Mouse (Mus musculus) brain, adult 2 months (tissue): ENCODE results near the gene Vps26c.
"Not testable (repeated sequence)": the region's sequence is repeated elsewhere in the genome, so short reads cannot be mapped to it uniquely, and the experiment has no call there.

Experiments
- DNase-seq: peaks from one replicate; pipeline ENCODE4 v3.0.0; 2011; ENCODE audit warnings: low read depth, low spot score

The Vps26c gene

DNA sequence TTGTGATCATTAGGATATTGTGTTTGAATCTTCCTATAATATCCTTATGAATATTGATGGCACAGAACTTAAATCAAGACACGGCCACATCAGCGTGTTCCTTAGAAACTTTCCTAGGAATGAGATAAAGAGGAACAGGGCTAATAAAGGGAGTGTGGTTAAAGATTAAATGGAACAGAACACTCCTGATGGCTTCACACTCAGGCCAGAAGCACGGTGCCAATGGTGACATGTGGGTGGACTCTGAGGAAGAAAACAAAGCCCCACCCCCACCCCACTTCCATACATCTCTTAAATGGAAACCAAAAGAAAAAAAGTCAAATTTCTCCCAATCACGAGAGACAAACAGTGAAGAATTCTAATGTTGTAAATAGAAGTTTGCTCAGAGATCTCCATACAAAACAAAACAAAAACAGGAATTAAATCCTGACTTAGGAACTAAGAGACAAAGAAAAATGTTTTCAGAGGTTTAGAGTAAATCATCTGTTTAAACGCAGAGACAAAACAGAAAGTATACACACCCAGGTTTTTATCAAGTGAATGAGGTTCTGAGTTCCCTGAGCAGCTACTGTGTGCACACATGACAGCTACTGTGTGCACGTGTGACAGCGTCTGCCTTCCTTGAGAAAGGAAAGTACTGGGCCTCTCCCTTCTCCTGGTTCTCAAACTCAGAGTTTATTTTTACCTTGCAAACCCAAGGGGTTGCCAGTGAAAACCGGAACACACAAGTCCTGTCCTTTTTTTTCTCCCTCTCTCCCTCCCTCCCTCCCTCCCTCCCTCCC is 19.3 kb upstream of the Vps26c start:
- no peak for DNase-seq

DNA sequence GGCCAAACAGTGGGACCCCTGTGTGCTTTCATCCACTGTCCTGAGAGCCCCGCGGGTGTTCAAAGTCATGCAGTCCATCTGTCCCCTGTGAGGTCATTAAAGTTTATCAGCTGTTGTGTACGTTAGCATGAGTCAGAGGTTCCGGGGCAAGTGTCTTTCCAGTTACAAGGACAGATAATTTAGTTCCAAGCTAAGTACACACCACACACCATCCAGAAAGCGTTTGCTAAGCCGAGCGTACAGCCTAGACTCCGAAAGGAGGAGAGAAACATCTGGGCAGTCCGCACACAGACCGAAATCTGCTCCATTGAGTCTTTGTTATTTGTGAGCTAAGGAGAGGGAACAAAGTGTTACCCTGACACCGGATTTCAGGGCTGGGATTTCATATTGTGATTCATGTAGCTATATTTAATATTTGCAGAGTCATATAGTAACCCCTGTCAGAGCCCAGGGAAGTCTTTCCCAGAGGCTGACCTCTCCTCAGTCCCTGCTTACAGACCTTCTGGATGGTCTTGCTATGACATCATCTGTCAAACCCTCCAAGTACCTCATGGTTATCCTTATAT is 18.0 kb upstream of the Vps26c start:
- DNase-seq, result no peak

DNA sequence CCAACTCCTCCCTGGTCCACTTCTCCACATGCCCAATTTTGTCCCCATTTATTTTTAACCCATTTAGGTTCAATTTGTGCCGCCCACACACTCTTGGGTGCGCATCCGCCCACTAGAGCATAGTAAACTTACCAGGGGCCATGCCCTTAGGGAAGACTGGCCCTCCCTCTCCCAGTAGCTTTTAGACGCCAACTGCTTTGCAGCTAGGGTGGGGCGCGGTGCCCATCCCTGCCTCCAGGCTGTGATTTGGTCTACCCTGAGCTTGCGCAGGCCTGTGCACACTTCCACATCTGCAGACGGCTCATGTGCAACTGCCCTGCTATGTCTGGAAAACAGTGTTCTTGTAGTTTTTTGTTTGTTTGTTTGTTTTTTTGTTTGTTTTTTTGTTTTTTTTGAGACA is 16.3 kb upstream of the Vps26c start:
- no peak for DNase-seq

DNA sequence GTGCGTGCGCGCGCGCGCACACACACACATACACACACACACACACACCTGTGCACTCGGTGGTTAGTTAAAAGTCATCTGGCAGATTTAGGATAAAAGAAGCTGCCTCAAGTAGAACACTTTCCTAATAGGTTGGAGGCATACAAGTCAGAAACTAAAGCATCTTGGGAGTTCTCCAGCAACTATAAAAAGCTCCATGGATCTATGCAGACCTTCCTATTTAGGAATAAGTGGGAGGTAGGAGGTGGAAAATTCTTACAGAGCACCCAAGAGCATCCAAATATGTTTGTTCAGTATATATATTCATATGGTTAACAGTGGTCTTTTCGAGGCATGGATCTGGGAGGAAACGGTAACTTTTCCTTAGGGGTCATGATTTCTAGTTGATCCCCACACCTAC is 13.5 kb upstream of the Vps26c start:
- peak; percentile 70 for DNase-seq

DNA sequence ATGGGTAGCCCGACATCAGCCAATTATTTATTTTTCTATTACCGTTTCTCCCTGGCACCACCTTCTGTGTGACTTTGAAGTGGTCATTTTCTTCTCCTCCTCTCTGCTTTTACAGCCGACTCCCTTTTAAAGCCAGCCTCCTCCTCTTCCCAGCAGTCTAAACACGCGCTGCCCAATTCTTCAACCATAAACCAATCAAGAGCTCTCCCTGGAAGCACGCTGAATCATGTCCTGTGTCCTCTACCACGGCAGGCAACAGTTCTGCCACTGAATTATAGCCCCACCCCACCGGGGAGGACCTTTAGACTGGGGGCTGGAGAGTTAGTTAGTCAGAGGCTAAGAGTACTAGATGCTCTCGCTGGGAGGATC is 10.5 kb upstream of the Vps26c start:
- peak; percentile 70 for DNase-seq

DNA sequence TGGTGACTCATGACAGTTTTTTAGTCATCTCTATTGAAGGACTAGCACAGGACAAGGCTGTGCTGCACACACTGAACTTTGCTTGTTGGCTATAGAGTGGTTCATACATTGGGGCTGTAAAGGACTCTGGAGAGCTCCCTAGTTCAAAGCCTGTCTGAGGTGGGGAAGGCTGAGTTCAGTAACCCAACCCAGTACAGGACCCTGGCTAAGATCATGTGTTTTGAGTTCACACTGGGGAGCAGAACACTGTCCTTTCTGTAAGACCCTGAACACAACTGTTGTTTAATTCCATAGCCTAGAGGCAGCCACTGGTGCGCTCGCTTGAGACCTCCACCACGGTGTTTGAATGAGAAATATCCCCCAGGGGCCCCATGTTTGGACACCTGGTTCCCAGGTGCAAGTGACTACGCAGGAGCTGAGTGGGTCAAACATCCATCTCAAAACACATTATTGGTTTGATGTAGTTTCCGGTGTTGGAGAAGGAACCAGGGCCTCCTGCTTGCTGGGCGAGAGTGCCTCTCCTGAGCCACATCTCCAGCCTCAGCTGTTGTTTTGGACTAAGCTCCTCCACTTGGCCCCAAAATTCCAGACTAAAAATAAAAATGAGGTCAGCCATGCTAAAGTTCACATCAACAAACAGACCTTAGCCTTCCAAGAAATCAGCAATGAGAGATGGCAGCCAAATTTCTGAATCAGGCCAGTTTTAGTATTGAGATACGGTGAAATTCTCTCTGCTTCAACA is 10.0 kb upstream of the Vps26c start:
- peak; percentile 89 for DNase-seq

DNA sequence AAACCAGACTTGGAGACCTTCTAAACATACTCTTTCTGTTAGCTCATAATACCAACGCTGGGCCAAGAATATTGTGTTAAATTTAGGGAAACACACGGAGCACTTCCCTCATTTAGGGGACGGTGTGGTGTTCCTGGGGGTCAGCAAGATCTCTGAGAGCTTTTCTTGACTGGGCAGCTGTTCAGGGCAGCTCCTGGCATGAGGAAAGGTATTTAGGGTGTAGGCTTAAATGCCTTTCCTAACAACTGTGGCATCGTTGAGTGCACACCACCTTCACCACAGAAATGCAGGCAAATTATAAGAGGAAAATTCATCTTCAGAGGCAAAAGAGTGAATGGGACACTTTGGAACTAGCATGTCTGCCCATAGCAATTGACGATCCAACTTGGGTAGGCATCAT is 9.1 kb upstream of the Vps26c start:
- DNase-seq, result no peak

DNA sequence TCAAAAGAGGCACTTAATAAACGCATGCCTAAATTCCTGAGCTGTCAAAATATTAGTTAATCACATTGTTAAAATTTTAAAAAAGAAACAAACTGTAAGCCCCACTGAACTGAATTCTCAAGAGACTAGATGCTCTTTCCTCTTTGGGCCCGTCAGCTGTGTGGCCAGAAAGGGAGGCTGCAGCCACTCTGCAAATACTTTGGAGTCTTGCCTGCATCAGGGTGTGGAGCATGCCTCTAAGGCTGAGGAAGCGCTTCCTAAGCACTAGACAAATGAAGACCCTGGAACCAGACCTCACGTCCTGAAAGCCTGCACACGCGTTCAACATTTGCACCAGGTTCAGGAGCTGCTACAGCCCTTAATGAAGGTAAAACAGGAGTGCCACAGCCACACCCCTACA is 7.0 kb upstream of the Vps26c start:
- no peak for DNase-seq

DNA sequence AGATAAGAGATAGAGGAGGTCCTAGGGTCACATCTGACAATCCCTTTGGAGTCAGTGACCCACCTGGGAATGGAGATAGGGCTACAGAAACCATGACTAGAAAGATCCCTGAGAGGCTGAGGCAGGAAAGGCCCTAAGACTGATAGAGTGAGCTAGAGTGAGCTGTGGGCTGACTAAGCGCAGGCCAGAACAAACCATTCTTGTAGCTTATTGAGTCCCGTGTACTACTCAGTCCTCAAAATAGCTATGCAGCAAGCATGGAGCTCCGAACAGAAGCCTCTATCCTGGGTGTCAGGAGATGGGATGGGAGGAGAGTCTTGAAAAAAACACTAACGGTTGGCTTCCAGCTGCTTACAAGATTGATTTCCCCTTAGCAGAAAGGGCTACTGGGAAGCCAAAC is 4.6 kb upstream of the Vps26c start:
- DNase-seq, result no peak

DNA sequence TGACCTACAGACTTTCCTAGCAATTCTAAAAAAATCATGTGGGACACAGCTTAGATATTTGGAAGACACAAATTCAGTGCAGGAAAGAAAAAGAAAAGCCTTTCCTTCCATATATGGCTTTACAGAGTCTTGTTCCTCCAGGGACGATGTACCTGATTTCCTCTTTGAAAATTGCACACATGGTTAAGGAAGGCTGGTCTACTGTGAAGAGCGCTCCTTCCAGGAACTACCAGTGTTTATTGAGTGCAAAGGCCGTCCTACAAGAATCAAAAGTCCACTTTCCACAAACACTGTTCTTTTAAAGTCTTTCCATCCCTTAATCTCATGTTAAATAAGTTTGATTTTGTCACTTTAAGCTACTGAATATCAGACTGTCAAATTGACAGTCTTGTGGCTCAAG is 916 bp upstream of the Vps26c start:
- no peak for DNase-seq

DNA sequence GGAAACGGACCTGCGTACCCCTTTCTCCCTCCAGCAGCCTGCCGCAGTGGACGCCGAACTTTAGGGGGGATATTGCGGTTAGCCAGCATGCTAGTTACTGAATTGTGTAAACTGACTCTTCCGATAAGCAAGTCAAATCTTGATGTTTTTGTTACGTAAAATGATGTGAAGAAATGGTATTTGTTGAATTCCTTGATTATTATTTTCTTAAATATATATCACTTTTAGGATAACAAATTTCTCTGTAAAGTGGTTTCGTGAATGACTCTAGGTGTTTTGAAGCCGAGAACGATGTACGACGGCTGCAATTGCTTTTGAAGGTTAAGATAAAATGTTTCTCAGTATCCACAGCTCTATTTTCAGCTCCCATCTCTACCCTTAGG is 513 bp upstream of the Vps26c start:
- no peak for DNase-seq

DNA sequence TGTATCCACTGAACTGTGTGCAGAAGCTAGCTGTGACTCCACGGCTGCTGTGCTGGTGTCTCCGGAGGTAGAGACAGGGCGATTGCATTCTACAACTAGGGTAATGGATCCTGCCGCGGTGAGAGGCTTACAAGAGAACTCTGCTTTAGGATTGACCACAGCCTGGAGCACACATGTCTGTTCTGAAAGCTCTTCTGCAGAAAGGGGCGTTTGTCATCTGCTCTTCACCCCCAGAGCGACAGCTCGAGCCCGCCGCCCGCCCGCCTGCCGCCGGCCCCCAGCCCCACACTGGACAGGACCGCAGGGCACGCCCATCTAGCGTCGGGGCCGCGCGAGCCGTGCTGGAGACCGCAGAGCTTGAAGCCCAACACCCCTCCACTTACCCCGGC is 681 bp downstream of the Vps26c start:
- DNase-seq, result peak; percentile 62

DNA sequence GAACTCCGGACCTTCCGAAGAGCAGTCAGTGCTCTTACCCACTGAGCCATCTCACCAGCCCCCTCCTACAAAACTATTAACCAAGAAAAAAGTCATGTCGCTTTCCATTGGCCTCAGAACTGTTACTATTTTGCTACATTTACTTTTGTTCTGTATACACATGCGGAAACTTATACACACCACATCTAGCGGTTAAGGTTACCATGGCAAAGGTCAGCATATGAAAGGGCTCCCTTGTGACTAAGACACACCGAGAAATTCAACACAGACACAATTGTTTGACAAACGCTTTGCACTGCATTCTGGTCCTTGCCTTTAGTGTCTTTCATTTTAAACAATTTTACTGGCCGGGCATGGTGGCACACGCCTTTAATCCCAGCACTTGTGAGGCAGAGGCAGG is 1.9 kb downstream of the Vps26c start:
- DNase-seq, result no peak

DNA sequence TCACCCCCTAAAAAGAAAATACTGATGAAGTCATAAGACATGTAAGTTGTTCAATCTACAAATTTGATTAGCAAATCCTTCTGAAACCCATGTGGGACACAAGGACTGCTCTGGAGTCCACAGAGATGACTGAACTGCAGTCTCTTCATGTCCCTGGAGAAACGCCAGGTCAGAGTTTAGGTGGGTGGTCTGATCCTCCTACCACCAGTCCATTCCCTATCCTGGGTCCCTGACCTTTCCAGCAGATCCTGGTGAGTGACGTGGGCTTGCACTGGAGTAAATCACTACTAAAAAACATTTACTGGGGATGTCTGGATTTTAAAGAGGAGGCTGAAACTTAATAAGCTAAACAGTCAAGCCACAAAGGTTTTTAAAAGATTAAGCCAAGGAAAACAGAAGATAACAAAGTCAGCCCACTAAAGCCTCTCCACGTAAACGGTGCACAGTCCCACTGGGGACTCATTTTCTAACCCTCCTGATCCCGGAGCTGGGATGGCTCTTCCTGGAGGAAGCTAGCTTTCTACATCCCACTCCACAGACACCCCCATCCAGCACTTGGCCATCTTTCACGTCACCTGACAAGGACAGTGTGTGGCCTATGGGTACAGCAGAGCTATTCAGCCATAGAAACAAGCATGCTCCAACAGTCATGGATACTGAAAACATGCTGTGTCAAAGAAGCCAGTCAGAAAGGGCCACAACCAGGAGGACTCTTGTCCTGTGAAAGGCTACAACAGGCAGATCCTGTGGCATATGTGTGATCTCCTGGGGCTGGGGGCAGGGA is 2.8 kb downstream of the Vps26c start:
- no peak for DNase-seq

DNA sequence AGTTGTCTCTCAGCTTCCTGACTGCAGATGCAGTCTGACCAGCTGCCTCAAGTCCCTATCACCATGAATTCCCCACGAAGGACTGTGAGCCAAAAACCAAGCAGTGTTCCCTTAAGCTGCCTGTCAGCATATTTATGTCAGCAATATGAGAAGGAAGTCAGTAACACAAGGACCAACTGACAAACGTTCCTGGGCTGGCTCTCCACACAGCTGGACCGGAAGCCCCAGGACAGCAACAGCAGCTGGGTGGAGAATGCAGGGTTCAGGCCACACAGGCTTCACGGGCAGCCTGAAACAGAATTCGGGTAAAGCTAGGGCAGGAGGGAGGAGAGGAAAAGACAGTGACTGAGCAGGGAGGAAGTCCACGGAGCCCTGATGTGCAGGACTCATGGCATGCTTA is 7.6 kb downstream of the Vps26c start:
- DNase-seq, result no peak

DNA sequence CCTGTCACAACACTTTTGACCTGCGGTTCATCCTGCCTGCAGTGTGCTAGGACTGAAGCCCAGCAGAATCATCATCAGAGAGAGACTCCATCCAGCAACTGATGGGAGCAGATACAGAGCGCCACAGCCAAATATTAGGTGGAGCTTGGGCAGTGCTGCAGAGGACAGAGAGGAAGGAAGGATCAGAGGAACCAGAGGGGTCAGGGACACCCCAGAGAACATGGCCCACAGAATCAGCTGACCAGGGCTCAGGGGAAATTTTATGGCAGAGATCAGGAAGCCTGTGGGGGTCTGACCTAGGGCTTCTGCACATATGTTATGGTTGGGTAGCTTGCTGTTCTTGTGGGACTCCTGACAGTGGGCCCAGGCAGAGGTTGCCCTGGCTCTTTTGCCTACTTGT is 9.0 kb downstream of the Vps26c start:
- DNase-seq, result no peak

DNA sequence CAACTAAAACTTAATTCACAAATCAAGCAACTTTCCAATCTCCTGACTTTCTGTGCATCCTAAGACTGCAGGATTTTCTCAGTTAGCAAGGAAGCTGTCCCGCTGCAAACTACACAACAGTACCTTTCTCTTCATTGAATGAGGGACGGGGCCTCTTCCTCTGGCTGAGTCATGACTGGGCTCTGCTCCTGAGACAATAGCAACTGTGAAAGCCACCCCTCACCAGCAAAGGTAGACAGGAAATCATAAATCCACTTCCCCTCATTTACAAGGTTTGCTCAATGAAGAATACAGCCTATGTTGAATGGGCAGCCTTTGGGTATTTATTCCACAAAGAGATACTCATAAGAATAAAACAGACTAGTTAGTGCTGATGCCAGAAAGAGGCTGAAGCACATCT is 16.6 kb downstream of the Vps26c start:
- DNase-seq, result no peak

DNA sequence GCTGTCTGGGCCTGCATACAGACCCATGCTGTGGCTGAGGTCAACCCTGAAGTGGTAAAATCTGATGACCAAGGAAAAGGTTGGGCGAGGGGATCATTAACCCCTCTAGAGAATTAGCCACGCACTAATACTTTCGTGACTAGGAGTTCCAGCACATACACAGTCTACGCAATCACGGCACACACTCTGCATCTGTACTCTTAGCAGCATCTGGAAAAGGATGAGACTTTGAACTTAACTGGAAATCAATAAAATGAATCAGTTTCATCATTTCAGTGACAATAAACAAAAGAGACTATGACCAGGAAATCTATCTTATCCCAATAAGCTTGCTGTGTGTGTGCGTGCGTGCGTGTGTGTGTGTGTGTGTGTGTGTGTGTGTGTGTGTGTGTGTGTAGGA is 17.9 kb downstream of the Vps26c start:
- DNase-seq, result no peak

DNA sequence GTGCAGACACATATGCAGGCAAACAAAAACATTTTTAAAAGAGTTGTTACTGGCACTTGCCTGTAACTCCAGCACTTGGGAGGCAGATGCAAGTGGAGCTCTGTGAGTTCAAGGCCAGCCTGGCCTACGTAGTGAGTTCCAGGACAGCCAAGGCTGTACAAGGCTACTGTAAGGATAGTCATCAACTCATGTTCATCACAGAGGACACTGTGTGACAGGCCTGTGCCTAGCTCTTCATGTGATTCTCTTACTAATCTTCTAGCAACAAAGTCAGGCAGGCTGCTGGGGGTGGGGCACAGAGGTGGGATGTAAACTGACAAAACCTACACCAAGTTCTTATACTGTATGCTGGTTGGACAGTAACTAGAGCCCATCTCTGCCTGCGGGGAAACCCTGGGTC is 19.6 kb downstream of the Vps26c start:
- no peak for DNase-seq

DNA sequence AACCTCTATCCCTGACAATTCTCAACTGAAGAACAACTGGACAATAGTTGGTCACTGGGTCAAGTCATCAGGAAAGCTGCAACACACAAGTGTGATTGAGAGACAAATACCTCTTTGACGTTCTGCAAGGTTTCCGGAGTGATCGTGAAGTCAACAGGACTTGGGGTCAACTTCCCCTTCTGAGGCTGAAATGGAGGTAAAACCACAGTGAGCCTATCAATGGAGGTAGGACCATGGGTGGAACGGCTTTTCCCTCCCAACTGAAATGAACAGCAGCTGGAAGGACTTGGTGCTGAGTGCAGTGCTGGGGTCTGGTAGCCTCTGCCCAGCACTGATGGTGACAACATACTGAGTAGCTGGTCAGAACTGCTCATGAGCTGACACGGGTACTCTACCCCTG is 22.4 kb downstream of the Vps26c start:
- no peak for DNase-seq

DNA sequence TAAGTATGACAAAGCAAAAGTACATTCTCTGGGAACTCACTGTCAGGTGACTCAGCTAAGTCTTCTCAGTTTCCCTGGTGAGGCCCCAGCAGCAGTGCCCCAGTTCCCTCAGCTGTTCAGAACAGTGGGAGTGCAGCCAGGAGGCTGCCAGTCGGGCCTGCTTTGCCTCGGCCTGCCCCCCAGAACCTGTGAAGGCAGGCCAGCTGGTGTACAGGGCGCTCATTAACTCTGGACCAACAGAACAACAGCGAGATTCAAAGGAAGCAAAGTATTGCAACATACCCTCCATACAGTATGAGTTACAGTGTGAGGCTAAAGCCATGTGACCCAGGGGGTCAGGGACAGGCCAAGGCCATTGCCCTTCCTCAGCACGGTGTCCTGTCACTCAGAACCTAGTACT is 28.7 kb downstream of the Vps26c start:
- DNase-seq, result peak; percentile 77

DNA sequence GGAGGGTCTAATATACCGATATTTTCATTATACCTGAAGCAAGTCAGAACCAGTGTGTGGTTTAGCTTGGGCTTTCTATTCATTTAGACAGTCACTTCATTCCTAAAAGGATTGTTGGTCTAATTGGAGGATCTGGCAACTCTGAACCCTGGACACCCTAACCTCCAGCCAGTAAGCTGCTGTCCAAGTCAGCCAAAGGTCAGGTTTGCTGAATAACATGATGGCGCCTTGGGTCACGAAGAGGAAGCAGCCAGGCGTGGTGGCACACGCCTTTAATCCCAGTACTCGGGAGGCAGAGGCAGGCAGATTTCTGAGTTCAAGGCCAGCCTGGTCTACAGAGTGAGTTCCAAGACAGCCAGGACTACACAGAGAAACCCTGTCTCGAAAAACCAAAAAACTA is 29.5 kb downstream of the Vps26c start:
- not testable (repeated sequence) for DNase-seq
